Mouse (Mus musculus) heart, postnatal 14 days (tissue): ENCODE data around the gene Ctr9. TPM values are rescaled to one million over a fixed set of nuclear protein-coding genes. Genes with fewer than 3 reads are reported as not detected.

ENCODE experiments used
- DNase-seq, 2 experiments: peaks; one replicate each; pipeline ENCODE4 v3.0.0; 2021 to 2022
- intact Hi-C: fragments of 180-260 bp; cut with DNase I; formaldehyde crosslinking; loops from one replicate; pipeline ENCODE4 v1.15.1; 2025
- total RNA-seq, 2 experiments: library from RNA; stranded (reverse); gene quantifications; 2 replicates each; pipeline ENCODE4 v1.2.3; 2021

Ctr9 gene
- total RNA-seq, 2 experiments from 2014 or later: 21.8 to 25.2 TPM

- DNase-seq: no peak
- intact Hi-C loops: loop anchor here (1.0 to 2.0 kb wide), 2 partner anchors 39 to 73 kb away; no protein-coding TSS in a partner anchor
Observed at GRCm38 (mm10) chr7:111083733-111084120, 55.0 kb downstream of the Ctr9 start.

- intact Hi-C loops: no loop called here
- no peak for DNase-seq
Observed at GRCm38 (mm10) chr7:111084443-111084842, 55.7 kb downstream of the Ctr9 start.

GRCm38 (mm10) chr7:111085153-111085552 is 56.4 kb downstream of the Ctr9 start:
- no peak for DNase-seq

GRCm38 (mm10) chr7:111095169-111095568 is 66.4 kb downstream of the Ctr9 start:
- DNase-seq: no peak
- intact Hi-C loops: no loop called here

More at GRCm38 (mm10) chr7:111085153-111085552, 56.4 kb downstream of the Ctr9 start:
- intact Hi-C loops: no loop called here

GRCm38 (mm10) chr7:111098196-111098595 is 69.4 kb downstream of the Ctr9 start:
- DNase-seq: no peak
- intact Hi-C loops: no loop called here

Other genes with a start within 250 kb of the Ctr9 start
- gene Rnf141, start 184.5 kb upstream of the Ctr9 start, total RNA-seq: 10 to 100 TPM; 36.8 to 44.0 TPM
- 10 to 100 TPM; 21.5 to 22.8 TPM for gene Lyve1, start 165.7 kb upstream of the Ctr9 start, total RNA-seq
- 10 to 100 TPM; 15.6 to 18.4 TPM for gene Mrvi1, start 46.5 kb upstream of the Ctr9 start, total RNA-seq
- 1,000 to 10,000 TPM in 1 of 2 experiments, 100 to 1,000 TPM in 1; 934 to 1,085 TPM for gene Eif4g2, start 54.1 kb downstream of the Ctr9 start, total RNA-seq